Mouse (Mus musculus): Measurements from ENCODE around the gene Snx20.
A peak's percentile ranks its signal among the peaks of the same experiment; 100 is the strongest.

Gene Snx20

GRCm38 (mm10) chr8:88603446-88603989 lies 32.4 kb downstream of the Snx20 start:
- DNase-seq: no peak

DNA sequence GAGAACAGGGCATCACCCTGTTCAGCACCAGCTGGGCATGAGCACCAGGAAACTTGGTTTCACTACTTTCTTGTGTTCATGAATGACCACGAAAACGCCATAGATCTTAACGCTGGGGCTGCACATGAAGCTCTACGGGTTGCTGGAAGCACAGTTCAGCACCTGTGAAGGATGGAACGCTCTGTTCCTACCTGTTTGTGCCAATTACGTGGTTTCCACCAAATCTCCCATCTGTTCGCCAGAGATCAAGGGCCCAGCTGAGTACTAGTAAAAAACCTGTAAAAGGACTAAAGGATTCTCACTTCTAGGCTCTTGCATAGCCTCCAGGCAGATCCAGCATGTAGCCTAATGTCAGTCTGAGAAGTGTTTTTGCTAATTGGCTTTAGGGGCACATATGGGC lies 36.4 kb downstream of the Snx20 start:
- DNase-seq: no peak

DNA sequence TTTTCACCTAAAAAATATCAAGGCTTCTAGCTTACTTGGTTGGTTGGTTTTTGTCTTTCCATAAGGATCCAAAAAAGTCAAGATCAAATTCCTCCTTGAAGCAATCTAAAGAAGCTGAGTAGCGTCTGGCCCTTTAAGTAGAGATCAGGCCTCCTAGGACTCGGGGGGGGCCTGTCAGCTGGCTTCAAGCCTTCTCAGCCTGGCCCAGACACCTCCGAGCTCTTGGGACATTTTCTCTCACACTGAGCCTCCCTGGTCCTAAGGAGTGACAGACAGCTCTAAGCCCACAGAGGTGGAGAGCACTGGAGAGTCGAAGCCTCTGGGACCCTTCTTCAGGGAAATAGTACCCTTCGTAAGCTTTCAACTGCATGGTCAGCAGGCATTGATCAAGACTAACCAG lies 37.4 kb downstream of the Snx20 start:
- DNase-seq: no peak

DNA sequence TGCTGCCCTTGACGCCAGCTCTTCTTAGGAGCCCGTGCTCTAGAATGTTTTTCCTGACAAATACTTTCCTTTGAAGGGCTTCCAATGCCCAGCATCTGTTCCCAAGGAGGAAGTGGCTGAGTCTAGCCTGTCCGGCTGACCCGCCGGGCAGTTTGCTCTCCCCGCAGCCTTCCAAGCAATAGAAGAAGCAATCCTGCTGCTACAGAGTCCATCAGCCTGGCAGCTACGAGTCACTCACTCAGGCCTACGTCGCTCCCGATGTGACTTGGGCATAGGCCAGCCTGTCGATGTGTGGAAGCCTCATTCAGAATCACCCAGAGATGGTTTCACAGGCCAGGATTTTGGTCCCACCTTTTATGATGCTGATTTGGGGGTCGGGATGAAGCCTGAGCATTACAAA lies 39.9 kb downstream of the Snx20 start:
- DNase-seq: no peak

- DNase-seq: no peak
These were observed 42.0 kb downstream of the Snx20 start for GRCm38 (mm10) chr8:88593947-88594346.

DNA sequence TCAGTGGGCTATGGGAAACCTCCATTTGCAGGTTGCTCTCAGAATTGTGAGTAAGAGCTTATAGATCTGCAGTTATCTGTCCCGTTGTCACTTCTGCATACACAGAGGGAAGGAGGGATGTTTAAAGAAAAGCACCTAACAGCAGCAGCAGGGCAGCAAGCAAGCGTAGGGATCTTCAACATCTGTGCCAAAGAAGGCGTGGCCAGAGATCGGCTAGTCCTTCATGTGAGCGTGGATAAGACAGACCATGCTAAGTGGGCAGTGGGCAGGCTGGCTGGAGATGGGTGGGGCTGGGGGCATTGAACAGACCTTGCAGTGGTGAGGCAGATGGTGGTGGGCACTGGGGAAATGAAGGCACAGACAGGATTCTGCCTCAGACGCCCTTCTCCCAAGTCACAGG lies 45.7 kb downstream of the Snx20 start:
- DNase-seq: no peak

DNA sequence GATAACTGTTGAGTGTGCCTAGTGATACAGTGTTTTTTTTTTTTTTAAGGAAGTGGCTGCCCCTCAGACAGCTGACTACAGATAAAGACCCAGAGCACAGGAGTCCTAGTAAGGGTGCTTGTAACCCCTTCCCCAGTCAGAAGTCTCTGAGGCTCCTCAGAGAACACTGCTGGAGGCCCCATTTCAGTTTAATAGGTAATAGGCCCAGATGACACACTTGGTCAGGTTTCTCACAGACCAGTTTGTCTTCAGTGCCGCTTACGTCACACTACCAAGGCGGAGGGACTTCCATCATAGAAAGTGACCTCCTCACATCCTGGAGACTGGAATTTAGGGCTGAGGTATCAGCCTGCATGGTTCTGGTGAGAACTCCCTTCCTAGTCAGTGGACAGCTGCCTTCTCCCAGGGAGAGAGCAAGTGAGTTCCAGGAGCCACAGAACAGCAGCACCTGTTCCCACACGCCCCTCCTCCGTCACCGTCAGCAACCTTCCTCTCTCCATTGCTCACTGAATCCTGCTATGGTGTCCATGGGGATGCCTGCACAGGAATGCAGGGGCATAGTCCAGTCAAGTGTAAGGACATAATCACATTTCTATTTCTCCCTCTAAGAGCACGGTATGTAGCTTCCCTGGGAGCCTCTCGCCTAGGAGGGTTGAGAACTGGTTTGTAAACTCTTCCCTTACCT lies 47.6 kb downstream of the Snx20 start:
- no peak for DNase-seq

DNA sequence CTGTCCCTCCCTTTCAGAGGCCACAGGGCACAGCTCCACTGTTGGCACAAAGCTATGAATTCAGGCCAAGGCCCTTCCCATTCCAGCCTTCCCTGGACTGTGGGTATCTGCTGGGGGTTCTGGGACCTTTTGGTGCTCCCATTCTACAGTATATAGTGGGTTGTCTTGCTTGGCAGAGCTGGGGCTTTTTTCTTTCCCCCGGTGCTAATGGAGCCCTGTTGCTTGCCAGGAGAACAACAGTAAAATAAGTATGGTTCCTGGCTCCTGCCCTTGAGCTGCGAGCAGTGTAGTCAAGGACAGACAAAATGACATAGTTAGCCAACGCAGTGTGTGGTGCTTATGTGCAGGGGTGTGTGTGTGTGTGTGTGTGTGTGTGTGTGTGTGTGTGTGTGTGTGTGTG lies 52.1 kb downstream of the Snx20 start:
- no peak for DNase-seq

DNA sequence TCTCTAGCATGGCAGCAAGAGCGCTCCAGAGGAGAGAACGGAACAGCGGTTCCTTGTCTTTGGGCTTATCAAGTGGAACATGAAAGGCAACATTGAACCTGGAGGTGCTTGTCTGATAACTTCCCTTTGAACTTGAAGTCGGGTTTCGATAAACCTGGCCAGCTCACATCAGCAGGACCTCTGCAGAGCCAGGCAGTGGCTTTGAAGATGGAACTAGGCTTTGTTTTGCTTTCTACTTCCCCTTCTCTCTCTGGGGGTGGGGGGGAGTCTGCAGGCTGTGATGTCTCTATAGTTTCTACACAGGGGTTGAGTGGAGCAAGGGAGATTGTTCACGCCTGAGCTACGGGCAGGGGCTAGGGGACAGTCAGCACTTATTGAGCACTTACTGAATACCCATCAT lies 55.1 kb downstream of the Snx20 start:
- no peak for DNase-seq

GRCm38 (mm10) chr8:88579668-88580330 lies 56.1 kb downstream of the Snx20 start:
- DNase-seq: no peak

DNA sequence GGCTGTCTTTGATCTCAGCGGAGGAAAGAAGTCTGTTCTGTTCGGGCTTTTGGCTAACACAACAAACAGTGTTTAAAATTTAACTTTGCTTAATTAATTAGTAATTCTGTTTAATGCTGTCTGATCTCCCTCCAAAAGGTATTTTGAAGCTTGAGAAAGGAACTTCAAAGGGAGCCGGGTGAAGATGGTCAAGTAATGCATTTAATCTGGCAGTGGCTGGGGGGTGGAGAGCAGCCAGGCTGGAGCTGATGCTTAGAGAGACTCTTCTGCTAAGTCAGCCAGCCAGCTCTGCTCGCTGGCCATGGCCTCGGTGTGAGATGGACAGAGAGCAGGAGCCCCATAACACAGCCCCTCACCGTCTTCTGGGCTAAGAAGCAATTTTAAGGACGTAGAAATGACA lies 56.7 kb downstream of the Snx20 start:
- DNase-seq: peak; percentile 64

- no peak for DNase-seq
These were observed 57.3 kb downstream of the Snx20 start for GRCm38 (mm10) chr8:88578413-88579175.

GRCm38 (mm10) chr8:88577666-88578065 lies 58.3 kb downstream of the Snx20 start:
- no peak for DNase-seq
